Mouse (Mus musculus) heart, embryonic 10.5 days (tissue): ENCODE measurements around the gene Syde1. TPM values are rescaled to one million over a fixed set of nuclear protein-coding genes. Genes with fewer than 3 reads are reported as not detected.

Source experiments
- DNase-seq: peaks from one replicate; pipeline ENCODE4 v3.0.0-alpha.2; 2017; ENCODE audit warnings: low spot score
- H3K27ac ChIP-seq: fragments of 300-500 bp; sonication (generic); 2 replicates; pipeline ENCODE4 v1.5.1; 2016; ENCODE audit warnings: mild to moderate bottlenecking
- H3K27me3 ChIP-seq: fragments of 300-500 bp; sonication (generic); 2 replicates; pipeline ENCODE4 v1.6.1; 2016; ENCODE audit warnings: mild to moderate bottlenecking; ENCODE audit not compliant: poor library complexity, insufficient read depth, severe bottlenecking
- H3K36me3 ChIP-seq: fragments of 300-500 bp; sonication (generic); 2 replicates; pipeline ENCODE4 v1.6.1; 2016; ENCODE audit warnings: mild to moderate bottlenecking, moderate library complexity
- H3K4me1 ChIP-seq: fragments of 300-500 bp; sonication (generic); 2 replicates; pipeline ENCODE4 v1.6.1; 2016; ENCODE audit warnings: mild to moderate bottlenecking
- H3K4me3 ChIP-seq: fragments of 300-500 bp; sonication (generic); 2 replicates; pipeline ENCODE4 v1.5.1; 2016; ENCODE audit warnings: mild to moderate bottlenecking, moderate library complexity
- H3K9me3 ChIP-seq: fragments of 300-500 bp; sonication (generic); 2 replicates; pipeline ENCODE4 v1.6.1; 2016; ENCODE audit warnings: mild to moderate bottlenecking, moderate library complexity
- WGBS: fragments of 180-500 bp; shearing (Covaris S2); methylation state at CpG from one replicate; pipeline ENCODE4 v1.1.7; 2016; 5-methylcytosine and 5-hydroxymethylcytosine counted together
- polyA plus RNA-seq: library from polyadenylated mRNA; unstranded; fragments of >200 nt; fragmentation: Nextera tagmentation; extraction: Ambion mirVana; gene quantifications from 2 replicates; pipeline ENCODE4 v1.2.1, GENCODE M21; 2016

The Syde1 gene
- polyA plus RNA-seq, 1 experiment from 2014 or later = 12.2 TPM

- no peaks in the 10 kb centered on the region for H3K9me3 ChIP-seq
- H3K4me3 ChIP-seq = peak overlapping the region; percentile 74; the same call in 1 of the 2 replicates
- H3K4me1 ChIP-seq = peaks cover 12% of the 10 kb centered on the region
- no peaks in the 10 kb centered on the region for H3K27me3 ChIP-seq
- H3K27ac ChIP-seq = peak overlapping the region; percentile 52; the same call in 1 of the 2 replicates
- peak; percentile 13 for DNase-seq
- H3K36me3 ChIP-seq = peaks cover 49% of the 10 kb centered on the region
- WGBS = 91% methylated on average over 8 of the region's 8 CpGs
These were observed 1.9 kb downstream of the Syde1 start for GRCm38 (mm10) chr10:78589901-78590300.

- peaks cover 12% of the 10 kb centered on the region for H3K4me1 ChIP-seq
- H3K36me3 ChIP-seq = peaks cover 55% of the 10 kb centered on the region
- no peak overlapping the region for H3K27ac ChIP-seq
- DNase-seq = peak; percentile 62
- H3K27me3 ChIP-seq = no peaks in the 10 kb centered on the region
- H3K4me3 ChIP-seq = no peak overlapping the region
- no peaks in the 10 kb centered on the region for H3K9me3 ChIP-seq
- 92% methylated on average over 18 of the region's 18 CpGs for whole genome bisulfite sequencing
These were observed 2.5 kb downstream of the Syde1 start for GRCm38 (mm10) chr10:78589291-78589690.

GRCm38 (mm10) chr10:78586026-78586425, 5.7 kb downstream of the Syde1 start:
- Histone ChIP-seq H3K4me3 (no peak overlapping the region), H3K27me3 (no peaks in the 10 kb centered on the region), H3K27ac (no peak overlapping the region), H3K9me3 (no peaks in the 10 kb centered on the region), H3K36me3 (peaks cover 83% of the 10 kb centered on the region), H3K4me1 (peaks cover 12% of the 10 kb centered on the region)
- WGBS = 94% methylated on average over 13 of the region's 13 CpGs
- peak; percentile 71 for DNase-seq

- H3K4me3 ChIP-seq = no peak overlapping the region
- no peaks in the 10 kb centered on the region for H3K9me3 ChIP-seq
- peaks cover 87% of the 10 kb centered on the region for H3K36me3 ChIP-seq
- DNase-seq = peak; percentile 74
- no peaks in the 10 kb centered on the region for H3K27me3 ChIP-seq
- peaks cover 9% of the 10 kb centered on the region for H3K4me1 ChIP-seq
- 86% methylated on average over 22 of the region's 22 CpGs for WGBS
- H3K27ac ChIP-seq = no peak overlapping the region
These were observed 6.2 kb downstream of the Syde1 start for GRCm38 (mm10) chr10:78585606-78586005.

GRCm38 (mm10) chr10:78584996-78585395, 6.8 kb downstream of the Syde1 start:
- 71% methylated on average over 1 of the region's 1 CpGs for WGBS
- Histone ChIP-seq H3K36me3 (peaks cover 93% of the 10 kb centered on the region), H3K4me3 (no peak overlapping the region), H3K27ac (no peak overlapping the region), H3K4me1 (peaks cover 3% of the 10 kb centered on the region; the same call in 1 of the 2 replicates), H3K9me3 (no peaks in the 10 kb centered on the region), H3K27me3 (no peaks in the 10 kb centered on the region)
- peak; percentile 61 for DNase-seq

GRCm38 (mm10) chr10:78583939-78584338, 7.8 kb downstream of the Syde1 start:
- 75% methylated on average over 3 of the region's 3 CpGs for WGBS
- Histone ChIP-seq H3K36me3 (peaks cover 93% of the 10 kb centered on the region), H3K4me3 (no peak overlapping the region), H3K27me3 (no peaks in the 10 kb centered on the region), H3K27ac (no peak overlapping the region), H3K4me1 (no peaks in the 10 kb centered on the region; the same call in 1 of the 2 replicates), H3K9me3 (no peaks in the 10 kb centered on the region)
- peak; percentile 66 for DNase-seq

GRCm38 (mm10) chr10:78583347-78583746, 8.4 kb downstream of the Syde1 start:
- H3K4me1 ChIP-seq = no peaks in the 10 kb centered on the region; the same call in 1 of the 2 replicates
- no peak overlapping the region for H3K4me3 ChIP-seq
- WGBS = 72% methylated on average over 9 of the region's 9 CpGs
- peaks cover 93% of the 10 kb centered on the region for H3K36me3 ChIP-seq
- DNase-seq = peak; percentile 73
- H3K9me3 ChIP-seq = no peaks in the 10 kb centered on the region
- no peaks in the 10 kb centered on the region for H3K27me3 ChIP-seq
- H3K27ac ChIP-seq = no peak overlapping the region

GRCm38 (mm10) chr10:78581121-78581520, 10.6 kb downstream of the Syde1 start:
- DNase-seq = peak; percentile 69
- Histone ChIP-seq H3K27me3 (no peaks in the 10 kb centered on the region), H3K27ac (no peak overlapping the region), H3K36me3 (peaks cover 91% of the 10 kb centered on the region), H3K4me1 (no peaks in the 10 kb centered on the region; the same call in 1 of the 2 replicates), H3K4me3 (no peak overlapping the region), H3K9me3 (no peaks in the 10 kb centered on the region)
- 82% methylated on average over 7 of the region's 7 CpGs for WGBS

GRCm38 (mm10) chr10:78578204-78578603, 13.6 kb downstream of the Syde1 start:
- Histone ChIP-seq H3K4me1 (peaks cover 10% of the 10 kb centered on the region; the same call in 1 of the 2 replicates), H3K36me3 (peaks cover 62% of the 10 kb centered on the region), H3K9me3 (no peaks in the 10 kb centered on the region), H3K4me3 (no peak overlapping the region), H3K27me3 (no peaks in the 10 kb centered on the region), H3K27ac (no peak overlapping the region)
- 72% methylated on average over 3 of the region's 3 CpGs for WGBS
- DNase-seq = peak; percentile 11

- 89% methylated on average over 16 of the region's 16 CpGs for WGBS
- DNase-seq = peak; percentile 67
- Histone ChIP-seq H3K9me3 (no peaks in the 10 kb centered on the region), H3K4me1 (peaks cover 10% of the 10 kb centered on the region; the same call in 1 of the 2 replicates), H3K27ac (no peak overlapping the region), H3K36me3 (peaks cover 51% of the 10 kb centered on the region), H3K4me3 (no peak overlapping the region), H3K27me3 (no peaks in the 10 kb centered on the region)
These were observed 15.2 kb downstream of the Syde1 start for GRCm38 (mm10) chr10:78576435-78577184.

- peak overlapping the region; percentile 94; the same call in 1 of the 2 replicates for H3K27ac ChIP-seq
- DNase-seq = peak; percentile 56
- peaks cover 10% of the 10 kb centered on the region; the same call in 1 of the 2 replicates for H3K4me1 ChIP-seq
- peak overlapping the region; percentile 71; the same call in 1 of the 2 replicates for H3K4me3 ChIP-seq
- no peaks in the 10 kb centered on the region for H3K27me3 ChIP-seq
- H3K9me3 ChIP-seq = no peaks in the 10 kb centered on the region
- H3K36me3 ChIP-seq = peaks cover 42% of the 10 kb centered on the region
- 83% methylated on average over 2 of the region's 2 CpGs for WGBS
These were observed 16.1 kb downstream of the Syde1 start for GRCm38 (mm10) chr10:78575690-78576089.

- H3K27me3 ChIP-seq = no peaks in the 10 kb centered on the region
- peak overlapping the region; percentile 94 for H3K27ac ChIP-seq
- WGBS = 11% methylated on average over 13 of the region's 13 CpGs
- H3K36me3 ChIP-seq = peaks cover 36% of the 10 kb centered on the region
- no peak for DNase-seq
- H3K4me1 ChIP-seq = peaks cover 10% of the 10 kb centered on the region; the same call in 1 of the 2 replicates
- H3K4me3 ChIP-seq = peak overlapping the region; percentile 71
- H3K9me3 ChIP-seq = no peaks in the 10 kb centered on the region
These were observed 16.6 kb downstream of the Syde1 start for GRCm38 (mm10) chr10:78575105-78575632.
